Mouse (Mus musculus): ENCODE results near the gene Sema3g. TPM values are rescaled to one million over a fixed set of nuclear protein-coding genes. Genes with fewer than 3 reads are reported as not detected.

Gene Sema3g
- polyA plus RNA-seq, 1 experiment from 2014 or later, result 0.64 TPM

DNA sequence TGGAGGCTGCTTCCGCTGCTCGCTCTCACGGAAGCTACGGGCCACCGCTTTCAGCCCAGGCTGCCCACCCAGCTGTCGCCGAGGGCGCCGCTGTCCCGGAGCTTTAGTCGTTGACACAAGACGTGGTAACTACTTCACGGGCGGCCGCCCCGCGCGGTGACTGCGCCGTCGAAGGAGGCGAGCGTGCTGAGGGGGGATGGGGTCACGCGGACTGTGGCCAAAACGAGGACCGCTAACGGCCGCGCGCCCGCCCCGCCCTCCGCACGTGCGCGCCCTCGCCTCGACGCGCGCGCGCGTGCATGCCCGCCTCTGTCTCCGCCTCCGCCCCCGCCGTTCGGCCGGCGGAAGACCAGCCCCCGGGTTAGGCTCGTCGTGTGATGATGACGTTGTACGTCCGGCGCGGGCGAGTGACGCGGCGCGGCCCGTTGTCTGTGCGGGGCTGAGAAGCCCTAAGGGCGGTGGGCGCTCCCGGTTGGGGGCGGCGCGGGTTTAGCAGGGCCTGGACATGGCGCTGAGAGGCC, 33.5 kb downstream of the Sema3g start, which contains the start of the genes Phf7 and Bap1:
TSS of gene Phf7 (minus strand) at position 234 of the 521 bp plus-strand sequence.
TSS of gene Bap1 (plus strand) at position 367 of the 521 bp plus-strand sequence.
- ATAC-seq (ENCODE audit: low FRiP score, low TSS enrichment), result peak; percentile 93
- Histone ChIP-seq H3K27ac (ENCODE audit: low read depth, low read length) (peak within 1 kb of the TSS; percentile 93), H3K9me3 (ENCODE audit: control insufficient read depth, low read length) (no peaks in the 10 kb centered on the region), H3K4me3 (ENCODE audit: low read length) (peak within 1 kb of the TSS; percentile 98), H3K27me3 (ENCODE audit: control insufficient read depth, insufficient read depth, low read length) (no peaks in the 10 kb centered on the region), H3K36me3 (ENCODE audit: control insufficient read depth, insufficient read depth, low read length) (peaks cover 35% of the 10 kb centered on the region), H3K9ac (ENCODE audit: low read depth, low read length) (peak within 1 kb of the TSS; percentile 98), H3K4me1 (ENCODE audit: control insufficient read depth, insufficient read depth, low read length) (peaks cover 6% of the 10 kb centered on the region), H3K4me2 (replicated peaks; ENCODE audit: low read depth, low read length) (peak within 1 kb of the TSS; percentile 61)
- WGBS, result under 1% methylated on average over 75 of the region's 75 CpGs

DNA sequence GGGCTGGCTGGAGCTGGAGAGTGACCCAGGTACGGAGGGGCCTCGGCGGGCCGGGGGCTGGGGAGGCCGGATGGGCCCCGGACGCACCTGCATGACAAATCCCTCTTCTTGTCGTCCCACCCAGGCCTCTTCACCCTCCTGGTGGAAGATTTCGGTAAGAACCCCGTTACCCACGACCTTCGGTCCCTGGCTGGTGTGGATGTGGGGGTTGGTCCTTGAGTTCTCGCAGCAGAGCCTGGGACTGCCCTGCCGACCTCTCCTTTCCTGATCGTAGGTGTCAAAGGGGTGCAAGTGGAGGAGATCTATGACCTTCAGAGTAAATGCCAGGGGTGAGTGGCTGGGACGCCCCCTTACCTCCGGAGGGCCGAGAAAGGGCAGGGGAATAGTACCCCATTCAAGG, 34.0 kb downstream of the Sema3g start:
- no peaks in the 10 kb centered on the region for H3K27me3 ChIP-seq (ENCODE audit: control insufficient read depth, insufficient read depth, low read length)
- H3K9me3 ChIP-seq (ENCODE audit: control insufficient read depth, low read length), result no peaks in the 10 kb centered on the region
- H3K9ac ChIP-seq (ENCODE audit: low read depth, low read length), result peak overlapping the region; percentile 98
- 1% methylated on average over 18 of the region's 18 CpGs for WGBS
- H3K4me3 ChIP-seq (ENCODE audit: low read length), result peak overlapping the region; percentile 98
- H3K27ac ChIP-seq (ENCODE audit: low read depth, low read length), result peak overlapping the region; percentile 93
- H3K4me1 ChIP-seq (ENCODE audit: control insufficient read depth, insufficient read depth, low read length), result peaks cover 6% of the 10 kb centered on the region
- ATAC-seq (ENCODE audit: low FRiP score, low TSS enrichment), result no peak
- H3K4me2 ChIP-seq (replicated peaks; ENCODE audit: low read depth, low read length), result peak overlapping the region; percentile 58
- H3K36me3 ChIP-seq (ENCODE audit: control insufficient read depth, insufficient read depth, low read length), result peaks cover 40% of the 10 kb centered on the region

DNA sequence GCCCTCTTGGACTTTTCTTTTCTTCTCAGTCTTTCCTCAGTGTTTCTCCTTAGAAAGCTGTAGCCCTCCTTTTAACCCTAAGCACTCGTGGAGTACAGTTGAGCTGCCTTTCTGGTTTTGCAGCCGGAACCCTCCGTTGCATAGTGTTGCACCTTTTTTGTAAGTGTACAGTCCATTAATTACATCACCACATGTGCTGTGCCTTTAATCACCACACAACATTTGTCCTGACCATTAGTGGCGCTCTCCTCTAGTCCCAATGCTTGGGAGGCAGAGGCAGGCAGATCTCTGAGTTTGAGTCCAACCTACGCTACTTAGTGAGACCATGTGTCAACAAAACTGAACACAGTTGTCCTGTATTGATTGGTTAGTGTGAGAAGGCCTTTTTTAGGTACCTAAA, 34.4 kb downstream of the Sema3g start:
- WGBS, result 87% methylated on average over 5 of the region's 5 CpGs
- Histone ChIP-seq H3K36me3 (ENCODE audit: control insufficient read depth, insufficient read depth, low read length) (peaks cover 45% of the 10 kb centered on the region), H3K9ac (ENCODE audit: low read depth, low read length) (peak overlapping the region; percentile 98), H3K9me3 (ENCODE audit: control insufficient read depth, low read length) (no peaks in the 10 kb centered on the region), H3K4me3 (ENCODE audit: low read length) (peak overlapping the region; percentile 98), H3K4me2 (replicated peaks; ENCODE audit: low read depth, low read length) (peak overlapping the region; percentile 58), H3K27me3 (ENCODE audit: control insufficient read depth, insufficient read depth, low read length) (no peaks in the 10 kb centered on the region), H3K27ac (ENCODE audit: low read depth, low read length) (no peak overlapping the region), H3K4me1 (ENCODE audit: control insufficient read depth, insufficient read depth, low read length) (peaks cover 6% of the 10 kb centered on the region)
- no peak for ATAC-seq (ENCODE audit: low FRiP score, low TSS enrichment)

DNA sequence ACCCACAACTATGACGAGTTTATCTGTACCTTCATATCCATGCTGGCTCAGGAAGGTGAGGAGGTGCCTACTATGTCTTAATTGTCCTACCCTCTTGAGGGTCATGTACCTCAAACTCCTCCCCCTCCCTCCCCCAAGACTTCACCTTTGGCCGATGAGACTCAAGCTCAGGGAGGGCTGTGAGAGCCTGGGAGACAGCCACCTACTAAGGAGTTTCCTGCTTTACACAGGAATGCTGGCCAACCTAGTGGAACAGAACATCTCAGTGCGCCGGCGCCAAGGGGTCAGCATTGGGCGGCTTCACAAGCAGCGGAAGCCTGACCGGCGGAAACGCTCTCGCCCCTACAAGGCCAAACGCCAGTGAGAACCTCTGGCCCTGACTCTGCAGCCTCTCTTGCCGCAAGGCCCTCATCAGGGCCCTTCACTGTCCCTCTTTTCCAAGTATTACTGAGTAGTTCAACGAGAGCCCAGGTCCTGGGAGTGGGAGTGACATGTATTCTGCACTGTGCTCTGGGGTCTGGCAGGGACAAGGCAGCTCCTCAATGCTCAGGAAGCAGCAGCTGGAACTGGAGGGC, 40.9 kb downstream of the Sema3g start:
- no peak overlapping the region for H3K4me2 ChIP-seq (replicated peaks; ENCODE audit: low read depth, low read length)
- 94% methylated on average over 14 of the region's 14 CpGs for WGBS
- ATAC-seq (ENCODE audit: low FRiP score, low TSS enrichment), result no peak
- no peaks in the 10 kb centered on the region for H3K9me3 ChIP-seq (ENCODE audit: control insufficient read depth, low read length)
- no peak overlapping the region for H3K27ac ChIP-seq (ENCODE audit: low read depth, low read length)
- H3K4me3 ChIP-seq (ENCODE audit: low read length), result no peak overlapping the region
- no peaks in the 10 kb centered on the region for H3K27me3 ChIP-seq (ENCODE audit: control insufficient read depth, insufficient read depth, low read length)
- no peak overlapping the region for H3K9ac ChIP-seq (ENCODE audit: low read depth, low read length)
- H3K36me3 ChIP-seq (ENCODE audit: control insufficient read depth, insufficient read depth, low read length), result peaks cover 86% of the 10 kb centered on the region
- H3K4me1 ChIP-seq (ENCODE audit: control insufficient read depth, insufficient read depth, low read length), result no peaks in the 10 kb centered on the region

DNA sequence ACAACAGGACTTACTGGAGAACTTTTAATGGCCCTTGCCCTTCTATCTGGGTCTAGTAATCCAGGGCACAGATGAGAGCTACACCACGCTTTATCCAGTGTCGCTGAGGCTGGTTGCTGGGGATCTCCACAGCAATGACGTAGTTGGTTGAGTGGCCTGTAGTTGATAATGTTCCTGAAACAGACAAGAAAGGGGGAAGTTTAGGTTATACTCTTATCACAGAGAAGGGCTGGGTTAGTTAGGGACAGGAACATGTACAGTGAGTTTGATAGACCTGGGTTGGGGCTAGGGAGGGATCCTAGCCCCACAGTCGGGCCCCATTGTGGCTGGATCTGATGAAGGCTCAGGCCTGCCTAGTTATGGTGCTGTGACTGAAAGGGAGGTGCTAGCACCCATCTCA, 42.7 kb downstream of the Sema3g start:
- peaks cover 68% of the 10 kb centered on the region for H3K36me3 ChIP-seq (ENCODE audit: control insufficient read depth, insufficient read depth, low read length)
- ATAC-seq (ENCODE audit: low FRiP score, low TSS enrichment), result no peak
- no peak overlapping the region for H3K4me3 ChIP-seq (ENCODE audit: low read length)

DNA sequence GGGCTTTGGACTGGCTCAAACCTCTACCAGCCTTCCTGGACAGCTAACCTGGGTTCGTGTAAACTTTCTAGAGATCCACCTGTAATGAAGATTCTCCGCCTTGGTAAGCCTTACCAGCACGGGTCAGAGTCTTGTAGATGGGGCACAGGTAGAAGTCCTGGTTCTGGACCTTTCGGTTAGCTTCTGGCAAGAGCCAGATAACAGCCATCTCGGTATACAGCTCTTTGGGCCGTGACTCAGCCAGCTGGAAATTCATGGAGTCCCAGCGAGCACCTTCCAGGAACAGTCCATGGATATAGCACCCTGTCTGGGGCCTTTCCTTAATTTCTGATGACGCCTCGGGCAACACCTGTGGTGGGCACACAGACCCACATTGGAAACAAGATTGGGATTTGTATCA, 43.3 kb downstream of the Sema3g start:
- no peak overlapping the region for H3K4me3 ChIP-seq (ENCODE audit: low read length)
- no peaks in the 10 kb centered on the region for H3K4me1 ChIP-seq (ENCODE audit: control insufficient read depth, insufficient read depth, low read length)
- peaks cover 63% of the 10 kb centered on the region for H3K36me3 ChIP-seq (ENCODE audit: control insufficient read depth, insufficient read depth, low read length)
- no peak overlapping the region for H3K27ac ChIP-seq (ENCODE audit: low read depth, low read length)
- no peak for ATAC-seq (ENCODE audit: low FRiP score, low TSS enrichment)
- no peak overlapping the region for H3K4me2 ChIP-seq (replicated peaks; ENCODE audit: low read depth, low read length)
- no peak overlapping the region for H3K9ac ChIP-seq (ENCODE audit: low read depth, low read length)
- WGBS, result 94% methylated on average over 9 of the region's 9 CpGs
- no peaks in the 10 kb centered on the region for H3K27me3 ChIP-seq (ENCODE audit: control insufficient read depth, insufficient read depth, low read length)
- H3K9me3 ChIP-seq (ENCODE audit: control insufficient read depth, low read length), result no peaks in the 10 kb centered on the region

More for the DNA sequence above, 42.7 kb downstream of the Sema3g start:
- no peaks in the 10 kb centered on the region for H3K4me1 ChIP-seq (ENCODE audit: control insufficient read depth, insufficient read depth, low read length)
- no peak overlapping the region for H3K27ac ChIP-seq (ENCODE audit: low read depth, low read length)
- 96% methylated on average over 4 of the region's 4 CpGs for WGBS
- no peaks in the 10 kb centered on the region for H3K27me3 ChIP-seq (ENCODE audit: control insufficient read depth, insufficient read depth, low read length)
- no peak overlapping the region for H3K4me2 ChIP-seq (replicated peaks; ENCODE audit: low read depth, low read length)
- H3K9me3 ChIP-seq (ENCODE audit: control insufficient read depth, low read length), result no peaks in the 10 kb centered on the region
- no peak overlapping the region for H3K9ac ChIP-seq (ENCODE audit: low read depth, low read length)

DNA sequence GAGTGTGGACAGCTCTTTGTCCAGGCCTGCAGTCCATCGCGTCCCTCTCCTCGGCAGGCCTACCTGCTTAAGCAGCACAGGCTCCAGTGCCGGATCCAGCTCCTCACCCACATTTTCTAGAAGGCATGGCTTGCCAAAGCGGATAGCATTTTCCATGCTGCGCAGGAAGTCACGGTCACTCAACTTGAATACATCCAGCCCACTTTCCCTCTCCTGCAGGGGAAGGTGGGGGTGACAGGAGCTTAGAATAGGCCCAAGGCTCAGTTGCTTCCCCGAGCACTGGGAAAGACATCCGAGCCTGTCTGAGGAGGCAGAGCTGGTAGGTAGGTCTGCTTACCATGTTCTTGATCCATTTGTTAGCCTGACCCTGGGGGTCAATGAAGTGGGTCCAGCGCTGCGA, 50.0 kb downstream of the Sema3g start:
- Histone ChIP-seq H3K4me3 (ENCODE audit: low read length) (no peak overlapping the region), H3K9ac (ENCODE audit: low read depth, low read length) (no peak overlapping the region), H3K36me3 (ENCODE audit: control insufficient read depth, insufficient read depth, low read length) (0 out of 2 replicates have a peak, but pooled peaks cover 3% of the 10 kb centered on the region), H3K9me3 (ENCODE audit: control insufficient read depth, low read length) (no peaks in the 10 kb centered on the region), H3K4me2 (replicated peaks; ENCODE audit: low read depth, low read length) (no peak overlapping the region), H3K4me1 (ENCODE audit: control insufficient read depth, insufficient read depth, low read length) (peaks cover 14% of the 10 kb centered on the region), H3K27me3 (ENCODE audit: control insufficient read depth, insufficient read depth, low read length) (no peaks in the 10 kb centered on the region), H3K27ac (ENCODE audit: low read depth, low read length) (no peak overlapping the region)
- 81% methylated on average over 11 of the region's 11 CpGs for WGBS
- ATAC-seq (ENCODE audit: low FRiP score, low TSS enrichment), result no peak

DNA sequence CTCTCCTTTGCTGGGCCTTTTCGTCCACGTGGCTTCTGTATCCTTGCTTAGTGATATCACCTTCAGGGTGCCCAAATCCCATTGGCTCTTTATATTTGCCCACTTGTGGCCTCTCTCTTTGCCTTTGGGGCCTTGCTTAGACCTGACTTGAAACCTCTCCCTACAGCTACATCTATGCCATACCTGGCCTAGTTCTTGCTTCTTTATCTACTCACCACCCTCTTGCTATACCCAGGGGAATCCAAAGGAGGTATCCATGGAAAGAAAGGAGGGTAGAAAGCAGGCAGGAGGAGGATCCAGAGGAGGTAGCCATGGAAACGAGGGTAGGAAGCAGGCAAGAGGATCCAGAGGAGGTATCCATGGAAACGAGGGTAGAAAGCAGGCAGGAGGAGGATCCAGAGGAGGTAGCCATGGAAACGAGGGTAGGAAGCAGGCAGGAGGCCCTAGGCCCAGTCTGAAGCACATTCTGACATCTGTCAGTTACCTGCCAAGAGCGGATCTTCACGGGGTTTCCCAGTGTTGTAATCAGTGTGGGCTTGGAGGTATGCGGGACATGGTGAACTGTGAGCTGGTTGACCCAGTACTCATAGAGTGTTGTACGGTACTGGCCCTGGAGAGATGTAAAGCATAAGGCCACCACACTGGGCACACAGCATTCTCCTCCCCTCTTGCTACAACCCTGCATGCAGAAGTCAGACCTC, 50.8 kb downstream of the Sema3g start:
- no peaks in the 10 kb centered on the region for H3K9me3 ChIP-seq (ENCODE audit: control insufficient read depth, low read length)
- H3K4me3 ChIP-seq (ENCODE audit: low read length), result peak overlapping the region; percentile 36; the same call in 1 of the 2 replicates
- no peak overlapping the region for H3K9ac ChIP-seq (ENCODE audit: low read depth, low read length)

More for the DNA sequence above, 50.8 kb downstream of the Sema3g start:
- H3K4me2 ChIP-seq (replicated peaks; ENCODE audit: low read depth, low read length), result peak overlapping the region; percentile 64
- WGBS, result 74% methylated on average over 9 of the region's 9 CpGs
- H3K27ac ChIP-seq (ENCODE audit: low read depth, low read length), result peak overlapping the region; percentile 38; the same call in 1 of the 2 replicates
- H3K36me3 ChIP-seq (ENCODE audit: control insufficient read depth, insufficient read depth, low read length), result no peaks in the 10 kb centered on the region
- no peaks in the 10 kb centered on the region for H3K27me3 ChIP-seq (ENCODE audit: control insufficient read depth, insufficient read depth, low read length)
- peaks cover 14% of the 10 kb centered on the region for H3K4me1 ChIP-seq (ENCODE audit: control insufficient read depth, insufficient read depth, low read length)
- ATAC-seq (ENCODE audit: low FRiP score, low TSS enrichment), result no peak
